Mouse (Mus musculus) 3T3-L1 (cell line): ENCODE data around the gene Gmfg.

Experiments used
- DNase-seq: peaks from one replicate; pipeline ENCODE4 v3.0.0-alpha.2; 2015; ENCODE audit warnings: low read depth, low spot score

The Gmfg gene

DNA sequence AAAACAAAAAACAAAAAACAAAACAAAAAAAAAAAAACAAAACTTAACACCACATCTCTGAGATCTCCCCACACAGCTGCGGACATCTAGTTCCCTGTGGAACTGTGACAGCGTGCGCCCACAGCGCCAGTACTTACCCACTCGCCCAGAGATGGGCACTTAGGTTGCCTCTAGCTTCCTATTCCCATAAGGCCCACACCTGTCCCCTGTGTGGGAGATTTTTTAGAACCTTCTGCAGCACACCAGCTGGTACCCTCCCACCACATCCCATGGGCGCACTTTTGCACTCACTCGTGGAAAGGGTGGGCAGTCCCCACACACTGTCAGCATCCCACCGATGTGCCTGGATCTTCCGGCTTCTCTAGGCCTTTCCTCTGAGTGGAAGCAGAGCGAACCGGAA is 45.6 kb downstream of the Gmfg start:
- DNase-seq: no peak

DNA sequence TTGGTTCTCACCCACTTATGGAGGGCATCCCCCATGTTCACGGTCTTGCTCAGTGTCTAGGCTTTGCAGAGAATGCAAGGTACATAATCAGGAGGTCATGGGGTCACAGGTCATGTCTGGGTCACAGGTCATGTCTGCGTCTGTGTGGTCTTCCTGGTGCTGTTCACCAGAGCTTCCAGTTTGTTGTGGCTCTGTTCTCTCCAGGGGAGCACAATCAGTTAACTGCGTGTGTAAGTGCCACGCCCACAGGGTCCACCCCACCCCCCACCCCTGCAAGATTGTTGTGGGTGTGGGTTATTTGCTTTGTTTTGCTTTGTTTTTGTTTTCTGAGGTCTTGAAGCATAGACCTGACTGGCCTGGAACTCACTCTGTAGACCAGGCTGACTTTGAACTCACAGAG is 46.9 kb downstream of the Gmfg start:
- no peak for DNase-seq

DNA sequence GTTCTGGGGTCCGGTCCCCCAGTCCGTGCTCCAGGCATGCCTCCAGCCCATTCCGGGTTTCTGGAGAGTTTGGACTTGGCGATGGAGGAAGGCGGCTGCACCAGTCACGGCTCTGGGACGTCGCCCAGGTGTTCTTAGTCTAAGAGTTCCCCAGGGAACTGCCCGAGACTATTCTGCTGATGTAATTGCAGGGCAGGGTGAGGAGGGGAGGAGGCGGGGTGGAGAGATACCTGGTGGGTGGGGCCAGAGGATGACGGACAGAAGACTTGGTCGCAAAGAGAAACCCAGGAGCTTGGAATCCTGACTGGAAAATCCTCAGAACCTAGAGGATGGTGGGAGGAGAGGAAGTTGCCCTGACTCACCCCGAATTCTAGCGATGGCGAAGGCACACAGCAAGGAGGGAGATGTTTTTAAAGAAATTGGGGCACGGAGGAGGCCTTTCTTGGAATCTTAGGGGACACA is 50.8 kb downstream of the Gmfg start:
- DNase-seq: peak; percentile 21

DNA sequence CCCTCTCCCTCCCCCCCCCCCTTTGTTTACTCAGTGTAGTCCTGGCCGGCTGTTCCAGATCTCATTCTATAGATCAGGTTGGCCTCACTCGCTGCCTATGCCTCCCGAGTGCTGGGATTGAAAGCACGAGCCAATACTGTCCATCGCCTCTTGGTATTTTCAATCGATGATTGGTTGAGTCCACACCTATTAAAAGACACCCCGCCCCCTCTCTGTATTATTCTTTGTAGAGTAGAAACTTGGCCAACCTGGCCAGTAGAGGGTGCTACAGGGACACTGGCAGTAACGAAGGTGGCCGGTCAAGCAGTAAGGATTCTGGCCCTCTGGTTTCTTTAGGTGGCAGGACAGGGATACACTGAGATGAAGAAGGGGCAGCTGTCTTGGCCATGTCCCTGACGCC is 53.2 kb downstream of the Gmfg start:
- peak; percentile 6 for DNase-seq

DNA sequence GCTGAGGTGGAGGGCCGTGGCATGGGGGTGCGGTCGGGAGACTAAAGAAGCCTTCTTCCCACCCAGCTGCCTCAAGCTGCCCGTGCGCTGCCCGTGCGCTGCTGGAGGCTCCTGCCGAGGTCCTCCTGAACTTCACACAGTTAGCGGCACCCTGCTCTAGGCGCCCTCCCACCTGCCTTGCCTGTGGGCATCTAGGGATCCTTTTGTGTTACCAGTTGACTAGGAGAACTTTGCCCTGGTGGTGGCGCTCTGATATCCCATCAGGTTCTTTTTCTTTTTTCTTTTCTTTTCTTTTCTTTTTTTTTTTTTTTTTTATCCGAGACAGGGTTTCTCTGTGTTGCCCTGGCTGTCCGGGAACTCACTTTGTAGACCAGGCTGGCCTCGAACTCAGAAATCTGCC is 53.7 kb downstream of the Gmfg start:
- no peak for DNase-seq

DNA sequence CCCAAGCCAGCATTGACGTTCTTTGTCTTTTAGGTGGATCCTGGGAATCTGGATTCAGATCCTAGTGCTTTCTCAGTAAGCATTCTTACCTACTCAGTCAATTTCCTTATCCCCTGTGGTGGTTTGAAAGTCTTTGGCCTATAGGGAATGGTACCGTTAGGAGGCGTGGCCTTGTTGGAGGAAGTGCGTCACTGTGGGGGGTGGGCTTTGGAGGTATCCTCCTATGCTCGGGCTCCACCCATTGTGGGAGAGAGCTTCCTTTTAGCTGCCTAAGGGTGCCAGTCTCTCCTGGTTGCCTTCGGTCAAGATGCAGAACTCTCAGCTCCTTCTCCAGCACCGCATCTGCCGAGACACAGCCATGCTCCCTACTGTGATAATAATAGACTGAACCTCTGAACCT is 55.1 kb downstream of the Gmfg start:
- DNase-seq: no peak

DNA sequence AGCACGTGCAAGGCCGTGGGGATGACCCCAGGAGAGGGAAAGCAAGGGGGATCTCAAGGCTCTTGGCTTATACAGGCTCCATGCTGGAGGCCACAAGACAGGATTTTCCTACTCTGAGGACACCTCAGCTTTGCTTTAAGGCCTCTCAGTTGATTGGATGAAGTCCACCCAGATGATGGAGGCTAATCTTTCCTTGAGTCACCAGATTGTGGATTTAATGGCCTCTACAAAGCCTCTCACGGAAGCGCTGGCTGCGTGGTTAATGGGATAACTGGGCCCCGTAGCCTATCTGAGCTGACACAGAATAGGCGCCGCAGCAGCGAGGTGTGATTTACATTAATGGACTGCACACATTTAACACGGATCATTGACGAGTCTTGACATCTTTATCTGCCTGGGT is 58.2 kb downstream of the Gmfg start:
- no peak for DNase-seq
